Mouse (Mus musculus) midbrain, embryonic 13.5 days (tissue): ENCODE data around the gene Arhgdib. TPM values are rescaled to one million over a fixed set of nuclear protein-coding genes. Genes with fewer than 3 reads are reported as not detected.
A peak's percentile ranks its signal among the peaks of the same experiment; 100 is the strongest.

Source experiments
- ATAC-seq: fragments of 200-750 bp; cut with Nextera tagmentation; 2 replicates; pipeline ENCODE4 v1.8.0; 2017; ENCODE audit warnings: mild to moderate bottlenecking, moderate TSS enrichment, moderate library complexity
- H3K27ac ChIP-seq: fragments of 300-500 bp; sonication (generic); 2 replicates; pipeline ENCODE4 v1.5.1; 2015; ENCODE audit warnings: inconsistent platforms, mild to moderate bottlenecking, moderate library complexity
- H3K27me3 ChIP-seq: fragments of 300-500 bp; sonication (generic); 2 replicates; pipeline ENCODE4 v1.6.1; 2015; ENCODE audit warnings: mild to moderate bottlenecking, inconsistent platforms
- H3K36me3 ChIP-seq: fragments of 300-500 bp; sonication (generic); 2 replicates; pipeline ENCODE4 v1.6.1; 2015; ENCODE audit warnings: mild to moderate bottlenecking, inconsistent platforms
- H3K4me1 ChIP-seq: fragments of 300-500 bp; sonication (generic); replicated peaks from 2 replicates; pipeline ENCODE4 v1.6.1; 2015; ENCODE audit warnings: inconsistent platforms
- H3K4me2 ChIP-seq: fragments of 300-500 bp; sonication (generic); replicated peaks from 2 replicates; pipeline ENCODE4 v1.6.1; 2015; ENCODE audit warnings: moderate library complexity, mild to moderate bottlenecking, inconsistent platforms
- H3K4me3 ChIP-seq: fragments of 300-500 bp; sonication (generic); replicated peaks from 2 replicates; pipeline ENCODE4 v1.5.1; 2015; ENCODE audit warnings: mild to moderate bottlenecking, inconsistent platforms
- H3K9ac ChIP-seq: fragments of 300-500 bp; sonication (generic); replicated peaks from 2 replicates; pipeline ENCODE4 v1.6.1; 2015; ENCODE audit warnings: mild to moderate bottlenecking, inconsistent platforms
- H3K9me3 ChIP-seq: fragments of 300-500 bp; sonication (generic); 2 replicates; pipeline ENCODE4 v1.6.1; 2016; ENCODE audit warnings: mild to moderate bottlenecking, inconsistent platforms
- whole genome bisulfite sequencing: fragments of 180-500 bp; shearing (Covaris S2); methylation state at CpG from one replicate; pipeline ENCODE4 v1.1.7; 2015; 5-methylcytosine and 5-hydroxymethylcytosine counted together
- polyA plus RNA-seq: library from polyadenylated mRNA; unstranded; fragments of >200 nt; fragmentation: Nextera tagmentation; extraction: Ambion mirVana; gene quantifications from 2 replicates; pipeline ENCODE4 v1.2.1, GENCODE M21; 2015

The Arhgdib gene
- polyA plus RNA-seq, 1 experiment from 2014 or later = 13.0 TPM

GRCm38 (mm10) chr6:136931246-136931645 is 10.5 kb downstream of the Arhgdib start:
- WGBS = 87% methylated on average over 13 of the region's 13 CpGs
- Histone ChIP-seq H3K9ac (no peak overlapping the region), H3K4me3 (no peak overlapping the region), H3K36me3 (no peaks in the 10 kb centered on the region), H3K9me3 (no peaks in the 10 kb centered on the region), H3K4me2 (no peak overlapping the region), H3K27me3 (no peaks in the 10 kb centered on the region), H3K27ac (no peak overlapping the region), H3K4me1 (0 out of 2 replicates have a peak, but pooled peaks cover 4% of the 10 kb centered on the region)
- no peak for ATAC-seq

- Histone ChIP-seq H3K4me2 (no peak overlapping the region), H3K36me3 (no peaks in the 10 kb centered on the region), H3K4me1 (0 out of 2 replicates have a peak, but pooled peaks cover 4% of the 10 kb centered on the region), H3K9me3 (no peaks in the 10 kb centered on the region), H3K27ac (no peak overlapping the region), H3K9ac (no peak overlapping the region), H3K4me3 (no peak overlapping the region), H3K27me3 (no peaks in the 10 kb centered on the region)
- 0 out of 2 replicates have a peak, but pooled peaks have one; percentile 20 for ATAC-seq
- 77% methylated on average over 12 of the region's 12 CpGs for WGBS
Measured at GRCm38 (mm10) chr6:136930677-136931076, 11.0 kb downstream of the Arhgdib start.

DNA sequence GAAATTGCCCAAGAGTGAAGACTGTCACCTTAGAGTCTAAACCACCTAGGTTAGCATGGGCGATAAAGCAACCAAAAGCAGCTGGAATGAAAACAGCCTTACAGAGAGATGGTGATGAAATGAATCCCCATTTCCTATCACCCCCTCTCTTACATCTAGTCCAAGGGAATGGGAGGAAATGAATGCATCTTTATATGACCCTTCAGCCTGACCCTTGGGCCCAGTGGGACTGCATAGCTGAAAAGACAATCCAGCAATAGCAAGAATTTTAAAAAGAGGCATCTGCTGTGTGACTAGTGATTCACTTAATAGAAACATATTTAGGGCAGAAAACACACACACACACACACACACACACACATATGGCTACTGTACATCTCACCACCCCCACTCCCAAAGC is 14.1 kb downstream of the Arhgdib start:
- H3K9me3 ChIP-seq = no peaks in the 10 kb centered on the region
- H3K4me2 ChIP-seq = no peak overlapping the region
- 95% methylated on average over 1 of the region's 1 CpGs for WGBS
- H3K9ac ChIP-seq = no peak overlapping the region
- no peaks in the 10 kb centered on the region for H3K36me3 ChIP-seq
- H3K4me1 ChIP-seq = no peaks in the 10 kb centered on the region
- no peak overlapping the region for H3K4me3 ChIP-seq
- no peak for ATAC-seq
- H3K27ac ChIP-seq = no peak overlapping the region
- no peaks in the 10 kb centered on the region for H3K27me3 ChIP-seq

DNA sequence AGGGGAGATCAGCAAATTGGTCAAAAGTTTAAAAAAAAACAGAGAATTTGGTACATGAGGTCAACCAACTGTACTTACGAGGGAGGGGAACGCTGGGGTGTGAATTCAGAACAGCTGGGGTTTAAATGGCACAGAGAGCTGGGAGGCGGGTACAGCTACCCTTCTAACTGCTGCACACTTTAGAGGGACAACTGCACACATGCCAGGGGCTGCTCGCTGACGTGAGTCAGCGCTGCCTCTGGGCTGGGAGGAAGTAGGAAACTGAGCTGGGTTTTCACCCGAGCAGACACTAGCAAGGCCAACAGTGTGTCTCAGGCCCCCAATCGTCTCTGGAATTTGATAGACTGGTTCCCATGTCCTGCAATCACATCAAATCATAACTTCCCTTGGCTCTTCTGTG is 16.6 kb downstream of the Arhgdib start:
- no peaks in the 10 kb centered on the region for H3K4me1 ChIP-seq
- H3K27ac ChIP-seq = no peak overlapping the region
- no peak overlapping the region for H3K9ac ChIP-seq
- no peaks in the 10 kb centered on the region for H3K36me3 ChIP-seq
- H3K27me3 ChIP-seq = no peaks in the 10 kb centered on the region
- ATAC-seq = no peak
- H3K4me3 ChIP-seq = no peak overlapping the region
- no peak overlapping the region for H3K4me2 ChIP-seq
- H3K9me3 ChIP-seq = no peaks in the 10 kb centered on the region
- WGBS = 89% methylated on average over 8 of the region's 8 CpGs

DNA sequence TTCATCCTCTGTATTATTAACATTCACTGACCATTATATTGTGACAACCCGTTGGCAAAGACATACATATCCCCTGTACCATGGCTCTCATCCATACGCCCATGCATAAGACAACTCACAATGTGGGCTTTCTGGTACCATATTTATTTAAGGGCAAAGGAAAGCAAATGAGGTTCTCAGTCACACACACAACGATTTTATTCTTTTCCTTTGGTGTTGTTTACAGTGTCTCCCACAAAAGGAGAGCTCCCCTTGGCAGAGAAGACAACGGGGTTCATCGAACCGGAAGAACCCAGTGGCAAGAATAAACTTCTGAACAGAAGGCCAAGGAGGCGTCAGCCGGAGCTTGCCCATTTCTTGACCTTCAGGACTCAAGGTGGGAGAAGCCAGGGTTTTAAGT is 18.2 kb downstream of the Arhgdib start, which contains the start of gene Pde6h:
Pde6h (plus strand) TSS at position 301 of the 400 bp plus-strand sequence.
- ATAC-seq = no peak
- no peak within 1 kb of the TSS for H3K27ac ChIP-seq
- 92% methylated on average over 8 of the region's 8 CpGs for WGBS
- no peaks in the 10 kb centered on the region for H3K9me3 ChIP-seq
- H3K27me3 ChIP-seq = no peaks in the 10 kb centered on the region
- H3K4me1 ChIP-seq = no peaks in the 10 kb centered on the region
- no peak within 1 kb of the TSS for H3K4me2 ChIP-seq
- H3K4me3 ChIP-seq = no peak within 1 kb of the TSS
- H3K36me3 ChIP-seq = no peaks in the 10 kb centered on the region
- no peak within 1 kb of the TSS for H3K9ac ChIP-seq

GRCm38 (mm10) chr6:136922871-136923270 is 18.8 kb downstream of the Arhgdib start:
- ATAC-seq = no peak
- Histone ChIP-seq H3K9me3 (no peaks in the 10 kb centered on the region), H3K27ac (no peak overlapping the region), H3K27me3 (no peaks in the 10 kb centered on the region), H3K36me3 (no peaks in the 10 kb centered on the region), H3K4me1 (no peaks in the 10 kb centered on the region), H3K4me3 (no peak overlapping the region), H3K4me2 (no peak overlapping the region), H3K9ac (no peak overlapping the region)
- WGBS = 90% methylated on average over 7 of the region's 7 CpGs

- 84% methylated on average over 5 of the region's 5 CpGs for WGBS
- Histone ChIP-seq H3K4me1 (no peaks in the 10 kb centered on the region), H3K9ac (no peak within 1 kb of the TSS), H3K9me3 (no peaks in the 10 kb centered on the region), H3K27me3 (no peaks in the 10 kb centered on the region), H3K36me3 (no peaks in the 10 kb centered on the region), H3K4me3 (no peak within 1 kb of the TSS), H3K4me2 (no peak within 1 kb of the TSS), H3K27ac (no peak within 1 kb of the TSS)
- ATAC-seq = no peak
Measured at GRCm38 (mm10) chr6:136922080-136922479, 19.6 kb downstream of the Arhgdib start, which contains the start of gene Erp27. TSS of gene Erp27 (minus strand) at chr6:136922180.

DNA sequence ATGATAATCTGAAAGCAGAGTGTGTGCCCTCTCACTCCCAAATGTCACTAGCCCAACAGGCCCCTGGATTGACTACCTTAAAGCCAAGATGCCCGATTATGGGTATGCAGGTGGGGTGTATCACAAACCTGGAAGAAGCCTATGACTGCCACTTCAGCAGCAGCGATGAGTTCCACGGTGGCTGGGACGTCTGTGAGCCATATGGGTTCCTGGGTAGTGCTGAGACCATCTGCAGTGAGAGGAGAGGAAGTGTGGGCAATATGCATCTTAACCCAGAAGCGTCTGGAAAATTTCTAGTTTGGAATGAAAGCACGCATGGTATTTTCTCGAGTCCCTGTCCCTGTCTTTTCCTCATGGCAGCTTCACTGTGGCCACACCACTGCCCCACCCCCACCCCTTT is 20.1 kb downstream of the Arhgdib start:
- H3K4me2 ChIP-seq = no peak overlapping the region
- no peaks in the 10 kb centered on the region for H3K4me1 ChIP-seq
- no peaks in the 10 kb centered on the region for H3K27me3 ChIP-seq
- H3K36me3 ChIP-seq = no peaks in the 10 kb centered on the region
- no peak for ATAC-seq
- H3K9me3 ChIP-seq = no peaks in the 10 kb centered on the region
- H3K27ac ChIP-seq = no peak overlapping the region
- H3K9ac ChIP-seq = no peak overlapping the region
- WGBS = 86% methylated on average over 7 of the region's 7 CpGs
- no peak overlapping the region for H3K4me3 ChIP-seq

DNA sequence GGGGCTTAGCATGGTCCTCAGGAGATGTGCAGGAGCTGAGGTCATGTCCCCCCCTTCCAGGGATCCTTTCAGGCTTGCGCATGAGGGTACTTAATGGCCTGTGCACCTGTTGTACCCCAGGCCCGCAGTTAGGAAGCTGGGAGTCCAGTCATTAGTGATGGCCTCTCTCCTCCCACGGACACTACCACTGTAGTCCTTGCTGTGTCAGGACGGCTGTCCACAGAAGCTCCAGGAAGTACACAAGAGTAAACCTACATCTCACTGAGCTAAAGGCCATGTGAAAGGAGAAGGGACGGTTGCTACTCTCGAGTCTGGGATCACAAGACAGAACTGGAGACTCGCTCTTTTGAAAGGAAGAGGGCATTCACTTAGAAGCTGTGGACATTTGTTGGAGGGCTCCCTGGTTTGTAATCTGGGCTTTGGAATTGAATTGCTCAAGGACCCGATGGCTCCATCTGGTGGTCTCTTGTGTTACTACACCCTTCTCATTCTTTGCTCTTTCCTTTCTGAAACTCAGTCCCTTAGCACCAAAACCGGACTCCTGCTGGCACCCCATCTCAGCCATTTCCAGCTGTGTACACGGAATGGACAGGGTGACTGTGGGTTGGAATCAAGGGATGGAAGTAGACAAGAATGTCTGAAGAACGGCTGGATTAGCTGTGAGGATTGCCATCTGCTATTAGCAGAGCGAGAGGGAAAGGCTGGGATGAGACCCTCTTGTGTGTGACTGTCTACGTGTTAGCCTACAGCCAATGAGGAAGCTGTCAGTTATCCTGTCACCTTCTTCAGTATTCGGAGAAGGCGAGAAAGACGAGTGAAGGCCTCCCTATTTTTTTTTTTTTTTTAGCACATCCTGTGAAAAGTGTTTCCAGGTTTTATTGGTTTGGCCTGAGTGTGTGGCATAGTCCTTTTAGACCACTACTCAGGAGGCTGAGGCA is 21.1 kb downstream of the Arhgdib start:
- Histone ChIP-seq H3K9me3 (no peaks in the 10 kb centered on the region), H3K27me3 (no peaks in the 10 kb centered on the region), H3K36me3 (no peaks in the 10 kb centered on the region), H3K4me3 (no peak overlapping the region), H3K4me2 (no peak overlapping the region), H3K9ac (no peak overlapping the region), H3K4me1 (no peaks in the 10 kb centered on the region), H3K27ac (no peak overlapping the region)
- WGBS = 48% methylated on average over 16 of the region's 16 CpGs
- 0 out of 2 replicates have a peak, but pooled peaks have one; percentile 55 for ATAC-seq

DNA sequence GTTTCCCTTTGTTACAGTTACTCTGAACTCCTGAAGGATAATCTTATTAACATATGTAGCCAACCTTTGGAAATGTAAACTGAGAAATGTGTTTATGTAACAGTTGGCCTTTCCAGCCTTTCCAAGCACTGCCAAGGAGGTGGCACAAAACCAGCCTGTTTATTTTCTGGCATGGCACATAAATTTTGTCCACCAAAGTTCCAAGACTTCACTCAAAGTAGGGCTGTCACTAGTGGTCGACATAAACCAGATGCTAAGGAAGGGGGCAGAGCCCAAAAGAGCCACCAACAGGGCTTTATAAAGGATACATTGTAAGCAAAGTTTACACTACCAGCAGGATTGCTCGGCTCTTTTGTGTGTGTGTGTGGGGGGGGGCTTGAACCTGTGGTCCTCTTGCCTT is 23.8 kb downstream of the Arhgdib start:
- peaks cover 8% of the 10 kb centered on the region; the same call in 1 of the 2 replicates for H3K4me1 ChIP-seq
- WGBS = 14% methylated on average over 2 of the region's 2 CpGs
- ATAC-seq = no peak

GRCm38 (mm10) chr6:136915721-136916395 is 25.8 kb downstream of the Arhgdib start:
- Histone ChIP-seq H3K27me3 (no peaks in the 10 kb centered on the region), H3K36me3 (no peaks in the 10 kb centered on the region), H3K4me3 (no peak overlapping the region), H3K27ac (no peak overlapping the region), H3K4me1 (peaks cover 8% of the 10 kb centered on the region; the same call in 1 of the 2 replicates), H3K9me3 (no peaks in the 10 kb centered on the region), H3K4me2 (no peak overlapping the region), H3K9ac (no peak overlapping the region)
- WGBS = 88% methylated on average over 8 of the region's 8 CpGs
- ATAC-seq = no peak

More for the DNA sequence above, 23.8 kb downstream of the Arhgdib start:
- Histone ChIP-seq H3K36me3 (no peaks in the 10 kb centered on the region), H3K27ac (no peak overlapping the region), H3K4me3 (no peak overlapping the region), H3K4me2 (no peak overlapping the region), H3K9ac (no peak overlapping the region), H3K9me3 (no peaks in the 10 kb centered on the region), H3K27me3 (no peaks in the 10 kb centered on the region)

- no peaks in the 10 kb centered on the region for H3K9me3 ChIP-seq
- no peaks in the 10 kb centered on the region for H3K36me3 ChIP-seq
- no peak overlapping the region for H3K4me2 ChIP-seq
- peaks cover 8% of the 10 kb centered on the region; the same call in 1 of the 2 replicates for H3K4me1 ChIP-seq
- ATAC-seq = no peak
- WGBS = 93% methylated on average over 6 of the region's 6 CpGs
- H3K9ac ChIP-seq = no peak overlapping the region
- H3K27ac ChIP-seq = no peak overlapping the region
- H3K27me3 ChIP-seq = no peaks in the 10 kb centered on the region
- H3K4me3 ChIP-seq = no peak overlapping the region
Measured at GRCm38 (mm10) chr6:136914234-136914633, 27.5 kb downstream of the Arhgdib start.
